Mouse (Mus musculus): ENCODE results near the gene Faap20. TPM values are rescaled to one million over a fixed set of nuclear protein-coding genes. Genes with fewer than 3 reads are reported as not detected.

The Faap20 gene
- total and polyA plus RNA-seq, 3 experiments, result 18.6 to 34.4 TPM; not detected in 1

GRCm38 (mm10) chr4:155208613-155209012 is 41.0 kb upstream of the Faap20 start:
- H3K9me3 ChIP-seq (replicated peaks; ENCODE audit: insufficient read depth, low read length), result no peaks in the 10 kb centered on the region
- H3K36me3 ChIP-seq (ENCODE audit: control insufficient read depth in 1 of 2, insufficient read depth in 2 of 2, low read length in 2 of 2), result no peaks in the 10 kb centered on the region
- H3K4me1 ChIP-seq (ENCODE audit: control insufficient read depth in 1 of 2, insufficient read depth in 2 of 2, low read length in 2 of 2), result no peaks in the 10 kb centered on the region
- no peak overlapping the region for H3K9ac ChIP-seq (ENCODE audit: control insufficient read depth, low read depth, low read length, poor library complexity, severe bottlenecking)
- no peak for DNase-seq (ENCODE audit: low read depth, low spot score)
- peaks cover 11% of the 10 kb centered on the region; the same call in 1 of the 2 replicates for H3K79me2 ChIP-seq (ENCODE audit: control insufficient read depth, insufficient read depth, low read length, poor library complexity)
- no peak overlapping the region for H3K4me3 ChIP-seq (ENCODE audit: control insufficient read depth in 1 of 2, insufficient read depth in 1 of 2, low read depth in 2 of 2, low read length in 2 of 2)
- no peak overlapping the region for H3K27ac ChIP-seq (ENCODE audit: control insufficient read depth, low read depth, low read length)
- TF ChIP-seq E2F4 (IDR thresholded peaks at IDR 0.05; ENCODE audit: borderline replicate concordance, low read depth, low read length) (no peak), ZNF384 (IDR thresholded peaks at IDR 0.05; ENCODE audit: low read depth, low read length) (no peak), SMC3 (IDR thresholded peaks at IDR 0.05; ENCODE audit: low read depth, low read length) (no peak), SIN3A (IDR thresholded peaks at IDR 0.05; ENCODE audit: low read length) (no peak), TCF12 (IDR thresholded peaks at IDR 0.05; ENCODE audit: low read depth, low read length) (no peak), MAFK (IDR thresholded peaks at IDR 0.05; ENCODE audit: borderline replicate concordance, low read depth, low read length) (no peak), MEF2A (IDR thresholded peaks at IDR 0.05; ENCODE audit: extremely low read depth, insufficient replicate concordance, low read depth, low read length, poor library complexity, severe bottlenecking) (no peak), ETS1 (IDR thresholded peaks at IDR 0.05; ENCODE audit: low read depth, low read length) (no peak), USF2 (IDR thresholded peaks at IDR 0.05; ENCODE audit: borderline replicate concordance in 1 of 2, insufficient read depth in 1 of 2, low read depth in 1 of 2, low read length in 2 of 2) (no peak), MAZ (IDR thresholded peaks at IDR 0.05; ENCODE audit: low read depth, low read length) (no peak), ZC3H11A (IDR thresholded peaks at IDR 0.05; ENCODE audit: low read depth, low read length) (no peak), USF1 (IDR thresholded peaks at IDR 0.05; ENCODE audit: low read depth, low read length) (no peak), MXI1 (IDR thresholded peaks at IDR 0.05; ENCODE audit: low read depth, low read length) (no peak), TAL1 (IDR thresholded peaks at IDR 0.05; ENCODE audit: low read length) (no peak), ELF1 (IDR thresholded peaks at IDR 0.05; ENCODE audit: low read depth, low read length) (no peak)
- H3K27me3 ChIP-seq (ENCODE audit: control insufficient read depth in 1 of 2, insufficient read depth in 2 of 2, low read length in 2 of 2), result no peaks in the 10 kb centered on the region

GRCm38 (mm10) chr4:155209079-155209478 is 40.5 kb upstream of the Faap20 start:
- H3K36me3 ChIP-seq (ENCODE audit: control insufficient read depth in 1 of 2, insufficient read depth in 2 of 2, low read length in 2 of 2), result no peaks in the 10 kb centered on the region
- no peak overlapping the region for H3K4me3 ChIP-seq (ENCODE audit: control insufficient read depth in 1 of 2, insufficient read depth in 1 of 2, low read depth in 2 of 2, low read length in 2 of 2)
- no peak overlapping the region for H3K27ac ChIP-seq (ENCODE audit: control insufficient read depth, low read depth, low read length)
- H3K79me2 ChIP-seq (ENCODE audit: control insufficient read depth, insufficient read depth, low read length, poor library complexity), result peaks cover 13% of the 10 kb centered on the region; the same call in 1 of the 2 replicates
- no peak for DNase-seq (ENCODE audit: low read depth, low spot score)
- no peak overlapping the region for H3K9ac ChIP-seq (ENCODE audit: control insufficient read depth, low read depth, low read length, poor library complexity, severe bottlenecking)
- H3K4me1 ChIP-seq (ENCODE audit: control insufficient read depth in 1 of 2, insufficient read depth in 2 of 2, low read length in 2 of 2), result no peaks in the 10 kb centered on the region
- TF ChIP-seq CHD1 (IDR thresholded peaks at IDR 0.05; ENCODE audit: low read depth, low read length), result no peak
- no peak for TF ChIP-seq ELF1 (IDR thresholded peaks at IDR 0.05; ENCODE audit: low read depth, low read length)
- TF ChIP-seq RAD21 (IDR thresholded peaks at IDR 0.05; ENCODE audit: low read depth, low read length), result no peak
- no peak for TF ChIP-seq EP300 (IDR thresholded peaks at IDR 0.05; ENCODE audit: low read depth in 1 of 2, low read length in 2 of 2)
- no peak for TF ChIP-seq NRF1 (IDR thresholded peaks at IDR 0.05; ENCODE audit: insufficient read depth, low read depth, low read length, poor library complexity, severe bottlenecking)
- TF ChIP-seq UBTF (IDR thresholded peaks at IDR 0.05; ENCODE audit: borderline replicate concordance, insufficient read depth, low read depth, low read length), result no peak
- TF ChIP-seq E2F4 (IDR thresholded peaks at IDR 0.05; ENCODE audit: borderline replicate concordance, low read depth, low read length), result no peak
- TF ChIP-seq SIN3A (IDR thresholded peaks at IDR 0.05; ENCODE audit: low read length), result no peak
- TF ChIP-seq POLR2AphosphoS2 (IDR thresholded peaks at IDR 0.05; ENCODE audit: low read length), result no peak
- no peak for TF ChIP-seq JUND (IDR thresholded peaks at IDR 0.05; ENCODE audit: low read depth, low read length)
- no peak for TF ChIP-seq MYB (IDR thresholded peaks at IDR 0.05; ENCODE audit: low read depth, low read length)
- no peak for TF ChIP-seq HCFC1 (IDR thresholded peaks at IDR 0.05; ENCODE audit: low read depth, low read length)
- no peak for TF ChIP-seq RCOR1 (IDR thresholded peaks at IDR 0.05; ENCODE audit: low read depth, low read length)
- no peaks in the 10 kb centered on the region for H3K27me3 ChIP-seq (ENCODE audit: control insufficient read depth in 1 of 2, insufficient read depth in 2 of 2, low read length in 2 of 2)
- H3K9me3 ChIP-seq (replicated peaks; ENCODE audit: insufficient read depth, low read length), result no peaks in the 10 kb centered on the region

Data from MEL (cell line).